Mouse (Mus musculus) MEL (cell line): ENCODE measurements around the gene Slc16a12. TPM values are rescaled to one million over a fixed set of nuclear protein-coding genes. Genes with fewer than 3 reads are reported as not detected.

Experiments used
- DNase-seq: peaks from one replicate; pipeline ENCODE4 v3.0.0; 2011; ENCODE audit warnings: low read depth, low spot score
- H3K27ac ChIP-seq: 2 replicates; pipeline ENCODE4 v1.5.1; 2012; ENCODE audit warnings: low read depth, mild to moderate bottlenecking, control low read depth, low read length, moderate library complexity; ENCODE audit not compliant: control insufficient read depth
- H3K27me3 ChIP-seq, 2 experiments: fragments of 150-350 bp in 1 of 2; sonication (generic) in 1 of 2; 2 replicates each; pipeline ENCODE4 v1.6.1; 2012; ENCODE audit warnings: low read length in 2 of 2, mild to moderate bottlenecking in 2 of 2, improper control_type of control experiment in 1 of 2, moderate library complexity in 1 of 2; ENCODE audit not compliant: insufficient read depth in 2 of 2, control insufficient read depth in 1 of 2
- H3K36me3 ChIP-seq, 2 experiments: 2 replicates each; pipeline ENCODE4 v1.6.1; 2012 to 2014; ENCODE audit warnings: low read length in 2 of 2, improper control_type of control experiment in 1 of 2, inconsistent platforms in 1 of 2, mild to moderate bottlenecking in 1 of 2; ENCODE audit not compliant: insufficient read depth in 2 of 2, control insufficient read depth in 1 of 2
- H3K4me1 ChIP-seq, 2 experiments: fragments of 150-350 bp in 1 of 2; sonication (generic) in 1 of 2; 2 replicates each; pipeline ENCODE4 v1.6.1; 2012; ENCODE audit warnings: low read length in 2 of 2, improper control_type of control experiment in 1 of 2, mild to moderate bottlenecking in 1 of 2; ENCODE audit not compliant: insufficient read depth in 2 of 2, control insufficient read depth in 1 of 2
- H3K4me3 ChIP-seq, 2 experiments: fragments of 150-350 bp in 1 of 2; sonication (generic) in 1 of 2; 2 replicates each; pipeline ENCODE4 v1.5.1; 2012; ENCODE audit warnings: low read depth in 2 of 2, low read length in 2 of 2, mild to moderate bottlenecking in 2 of 2, moderate library complexity in 2 of 2, control low read depth in 1 of 2, improper control_type of control experiment in 1 of 2; ENCODE audit not compliant: control insufficient read depth in 1 of 2, insufficient read depth in 1 of 2
- H3K79me2 ChIP-seq: 2 replicates; pipeline ENCODE4 v1.6.1; 2012; ENCODE audit warnings: mild to moderate bottlenecking, low read length, moderate library complexity; ENCODE audit not compliant: control insufficient read depth, poor library complexity, insufficient read depth
- H3K9ac ChIP-seq: 2 replicates; pipeline ENCODE4 v1.6.1; 2012; ENCODE audit warnings: low read depth, mild to moderate bottlenecking, control low read depth, low read length, moderate library complexity; ENCODE audit not compliant: control insufficient read depth, poor library complexity, severe bottlenecking
- H3K9me3 ChIP-seq: fragments of 150-350 bp; sonication (generic); replicated peaks from 2 replicates; pipeline ENCODE4 v1.6.1; 2012; ENCODE audit warnings: mild to moderate bottlenecking, low read length, improper control_type of control experiment, moderate library complexity; ENCODE audit not compliant: insufficient read depth
- CTCF ChIP-seq, 3 experiments: IDR thresholded peaks in 2 of 3; conservative IDR thresholded peaks in 1 of 3; 2 replicates each; pipeline ENCODE4 v1.5.1; 2011 to 2012; ENCODE audit warnings: low read length in 3 of 3, low read depth in 2 of 3, mild to moderate bottlenecking in 2 of 3, improper control_type of control experiment in 1 of 3, inconsistent platforms in 1 of 3, mixed read lengths in 1 of 3, moderate library complexity in 1 of 3; ENCODE audit not compliant: control insufficient read depth in 1 of 3, insufficient read depth in 1 of 3, poor library complexity in 1 of 3, severe bottlenecking in 1 of 3
- E2F4 ChIP-seq: IDR thresholded peaks from 2 replicates; pipeline ENCODE4 v1.6.1; 2011; ENCODE audit warnings: low read depth, low read length, improper control_type of control experiment, borderline replicate concordance
- ELF1 ChIP-seq: IDR thresholded peaks from 2 replicates; pipeline ENCODE4 v1.6.1; 2014; ENCODE audit warnings: low read depth, mild to moderate bottlenecking, inconsistent platforms, low read length, improper control_type of control experiment, moderate library complexity
- EP300 ChIP-seq, 2 experiments: IDR thresholded peaks; 2 replicates each; pipeline ENCODE4 v1.6.1; 2011; ENCODE audit warnings: improper control_type of control experiment in 2 of 2, low read length in 2 of 2, low read depth in 1 of 2, mild to moderate bottlenecking in 1 of 2
- ETS1 ChIP-seq: IDR thresholded peaks from 2 replicates; pipeline ENCODE4 v1.6.1; 2012; ENCODE audit warnings: low read depth, mild to moderate bottlenecking, inconsistent platforms, low read length, improper control_type of control experiment, moderate library complexity
- GABPA ChIP-seq: IDR thresholded peaks from 2 replicates; pipeline ENCODE4 v1.6.1; 2012; ENCODE audit warnings: low read depth, mild to moderate bottlenecking, inconsistent platforms, low read length, improper control_type of control experiment, moderate library complexity
- GATA1 ChIP-seq: IDR thresholded peaks from 2 replicates; pipeline ENCODE4 v1.6.1; 2011; ENCODE audit warnings: low read depth, low read length, improper control_type of control experiment
- MAFK ChIP-seq: IDR thresholded peaks from 2 replicates; pipeline ENCODE4 v1.6.1; 2011; ENCODE audit warnings: low read depth, mild to moderate bottlenecking, low read length, improper control_type of control experiment, borderline replicate concordance
- MAX ChIP-seq: IDR thresholded peaks from 2 replicates; pipeline ENCODE4 v1.6.1; 2011; ENCODE audit warnings: low read length, improper control_type of control experiment
- MEF2A ChIP-seq: IDR thresholded peaks from 2 replicates; pipeline ENCODE4 v1.6.1; 2014; ENCODE audit warnings: low read depth, mild to moderate bottlenecking, inconsistent platforms, low read length, improper control_type of control experiment; ENCODE audit not compliant: poor library complexity, insufficient replicate concordance, severe bottlenecking; ENCODE audit errors: extremely low read depth
- MYB ChIP-seq: IDR thresholded peaks from 2 replicates; pipeline ENCODE4 v1.6.1; 2011; ENCODE audit warnings: mild to moderate bottlenecking, low read depth, low read length, improper control_type of control experiment
- MYC ChIP-seq: IDR thresholded peaks from 2 replicates; pipeline ENCODE4 v1.6.1; 2011; ENCODE audit warnings: low read depth, mild to moderate bottlenecking, low read length, improper control_type of control experiment, moderate library complexity
- NELFE ChIP-seq: IDR thresholded peaks from 2 replicates; pipeline ENCODE4 v1.6.1; 2011; ENCODE audit warnings: low read depth, low read length, improper control_type of control experiment
- NRF1 ChIP-seq: IDR thresholded peaks from 2 replicates; pipeline ENCODE4 v1.6.1; 2014; ENCODE audit warnings: low read depth, mild to moderate bottlenecking, inconsistent platforms, low read length, improper control_type of control experiment, moderate library complexity; ENCODE audit not compliant: poor library complexity, insufficient read depth, severe bottlenecking
- POLR2A ChIP-seq, 2 experiments: IDR thresholded peaks; 2 replicates each; pipeline ENCODE4 v1.6.1; 2011 to 2012; ENCODE audit warnings: low read length in 2 of 2, mild to moderate bottlenecking in 2 of 2, control low read depth in 1 of 2, improper control_type of control experiment in 1 of 2, low read depth in 1 of 2, moderate library complexity in 1 of 2; ENCODE audit not compliant: control insufficient read depth in 1 of 2, insufficient read depth in 1 of 2, poor library complexity in 1 of 2
- POLR2AphosphoS2 ChIP-seq: IDR thresholded peaks from 2 replicates; pipeline ENCODE4 v1.6.1; 2011; ENCODE audit warnings: low read length, improper control_type of control experiment
- POLR2AphosphoS5 ChIP-seq: IDR thresholded peaks from 2 replicates; pipeline ENCODE4 v1.6.1; 2012; ENCODE audit warnings: low read depth, borderline replicate concordance, mild to moderate bottlenecking, inconsistent platforms, low read length, moderate library complexity, mixed read lengths
- RAD21 ChIP-seq: IDR thresholded peaks from 2 replicates; pipeline ENCODE4 v1.6.1; 2011; ENCODE audit warnings: mild to moderate bottlenecking, low read depth, low read length, improper control_type of control experiment
- RCOR1 ChIP-seq: IDR thresholded peaks from 2 replicates; pipeline ENCODE4 v1.6.1; 2012; ENCODE audit warnings: low read depth, mild to moderate bottlenecking, inconsistent platforms, low read length, improper control_type of control experiment
- SMC3 ChIP-seq: IDR thresholded peaks from 2 replicates; pipeline ENCODE4 v1.6.1; 2011; ENCODE audit warnings: low read depth, low read length, improper control_type of control experiment
- TBP ChIP-seq: IDR thresholded peaks from 2 replicates; pipeline ENCODE4 v1.8.0; 2011; ENCODE audit warnings: low read depth, low read length, improper control_type of control experiment
- TCF12 ChIP-seq: IDR thresholded peaks from 2 replicates; pipeline ENCODE4 v1.6.1; 2014; ENCODE audit warnings: low read depth, mild to moderate bottlenecking, inconsistent platforms, low read length, improper control_type of control experiment, moderate library complexity
- UBTF ChIP-seq: IDR thresholded peaks from 2 replicates; pipeline ENCODE4 v1.6.1; 2012; ENCODE audit warnings: low read depth, mild to moderate bottlenecking, inconsistent platforms, low read length, improper control_type of control experiment, moderate library complexity, borderline replicate concordance; ENCODE audit not compliant: insufficient read depth
- ZC3H11A ChIP-seq: IDR thresholded peaks from 2 replicates; pipeline ENCODE4 v1.6.1; 2012; ENCODE audit warnings: low read depth, mild to moderate bottlenecking, inconsistent platforms, low read length, improper control_type of control experiment
- ZMIZ1 ChIP-seq: IDR thresholded peaks from 2 replicates; pipeline ENCODE4 v1.6.1; 2012; ENCODE audit warnings: low read depth, mild to moderate bottlenecking, inconsistent platforms, low read length, improper control_type of control experiment, moderate library complexity
- ZNF384 ChIP-seq: IDR thresholded peaks from 2 replicates; pipeline ENCODE4 v1.6.1; 2012; ENCODE audit warnings: low read depth, mild to moderate bottlenecking, inconsistent platforms, low read length, improper control_type of control experiment
- polyA plus RNA-seq, 2 experiments: library from polyadenylated mRNA; stranded (reverse) in 1 of 2; unstranded in 1 of 2; fragments of >175 nt in 1 of 2; fragments of >200 nt in 1 of 2; gene quantifications; 2 replicates each; pipeline versions ENCODE4 v1.2.1 to v1.2.4; 2012; ENCODE audit warnings: low replicate concordance in 2 of 2, low read depth in 1 of 2; ENCODE audit not compliant: insufficient read length in 2 of 2, insufficient read depth in 1 of 2, missing spikeins in 1 of 2
- total RNA-seq: library from RNA; depleted of rRNA; stranded (reverse); fragments of 300-350 nt; gene quantifications from 2 replicates; pipeline ENCODE4 v1.2.3, GENCODE M21; 2012

The Slc16a12 gene
- total and polyA plus RNA-seq, 3 experiments: 0.06 TPM; not detected in 2

GRCm38 (mm10) chr19:34673476-34673875 is 73.6 kb downstream of the Slc16a12 start:
- H3K9ac ChIP-seq: no peak overlapping the region
- no peak for DNase-seq
- no peak for TF ChIP-seq ZMIZ1
- TF ChIP-seq NRF1: no peak
- no peak for TF ChIP-seq EP300 (IDR thresholded peaks at IDR 0.05; ENCODE audit: low read depth in 1 of 2, low read length in 2 of 2)
- TF ChIP-seq SMC3: no peak
- TF ChIP-seq RAD21: no peak
- no peak for TF ChIP-seq MAFK
- TF ChIP-seq POLR2AphosphoS5: no peak
- no peak for TF ChIP-seq TCF12
- TF ChIP-seq CTCF (IDR thresholded peaks at IDR 0.05 in 2 of 3, conservative IDR thresholded peaks at IDR 0.05 in 1 of 3; ENCODE audit: control insufficient read depth in 1 of 3, insufficient read depth in 1 of 3, low read depth in 2 of 3, low read length in 3 of 3, poor library complexity in 1 of 3, severe bottlenecking in 1 of 3): no peak
- TF ChIP-seq MEF2A: no peak
- TF ChIP-seq ZC3H11A: no peak
- TF ChIP-seq ETS1: no peak
- no peak for TF ChIP-seq MYC
- no peak for TF ChIP-seq TBP
- no peak for TF ChIP-seq NELFE
- TF ChIP-seq MAX: no peak
- TF ChIP-seq POLR2A (IDR thresholded peaks at IDR 0.05; ENCODE audit: control insufficient read depth in 1 of 2, insufficient read depth in 1 of 2, low read depth in 1 of 2, low read length in 2 of 2, poor library complexity in 1 of 2): no peak
- TF ChIP-seq ZNF384: no peak
- no peak for TF ChIP-seq UBTF
- TF ChIP-seq E2F4: no peak
- no peak overlapping the region for H3K27ac ChIP-seq
- peaks cover 2% of the 10 kb centered on the region in 2 experiments; a peak in 2 of 4 replicates for H3K27me3 ChIP-seq
- no peaks in the 10 kb centered on the region for H3K9me3 ChIP-seq
- no peaks in the 10 kb centered on the region for H3K79me2 ChIP-seq
- H3K36me3 ChIP-seq: peaks cover 0 to 8% of the 10 kb centered on the region in 2 experiments; a peak in 2 of 4 replicates
- H3K4me3 ChIP-seq: no peak overlapping the region
- H3K4me1 ChIP-seq: peaks cover 0 to 10% of the 10 kb centered on the region in 2 experiments; a peak in 3 of 4 replicates

GRCm38 (mm10) chr19:34666127-34666526 is 81.0 kb downstream of the Slc16a12 start:
- peak; percentile 76 for DNase-seq
- Histone ChIP-seq H3K4me1 (no peaks in the 10 kb centered on the region), H3K9me3 (no peaks in the 10 kb centered on the region), H3K4me3 (no peak overlapping the region), H3K27ac (no peak overlapping the region), H3K79me2 (no peaks in the 10 kb centered on the region), H3K9ac (no peak overlapping the region), H3K36me3 (no peaks in the 10 kb centered on the region), H3K27me3 (peaks cover 0 to 6% of the 10 kb centered on the region in 2 experiments; a peak in 2 of 4 replicates)
- TF ChIP-seq CTCF (IDR thresholded peaks at IDR 0.05 in 2 of 3, conservative IDR thresholded peaks at IDR 0.05 in 1 of 3; ENCODE audit: control insufficient read depth in 1 of 3, insufficient read depth in 1 of 3, low read depth in 2 of 3, low read length in 3 of 3, poor library complexity in 1 of 3, severe bottlenecking in 1 of 3): peak; percentile 82 to 97 (median 90)
- no peak for TF ChIP-seq POLR2AphosphoS5
- peak; percentile 93 for TF ChIP-seq RAD21
- TF ChIP-seq TCF12: no peak
- no peak for TF ChIP-seq ELF1
- peak; percentile 88 for TF ChIP-seq SMC3
- TF ChIP-seq MAX: no peak
- TF ChIP-seq ZC3H11A: peak; percentile 79
- TF ChIP-seq GATA1: peak; percentile 8; the same call in 1 of the 2 replicates
- TF ChIP-seq ZMIZ1: no peak
- TF ChIP-seq RCOR1: peak; percentile 56
- no peak for TF ChIP-seq POLR2AphosphoS2
- TF ChIP-seq GABPA: no peak
- TF ChIP-seq MYB: no peak
